Mouse (Mus musculus): ENCODE measurements around the gene Ddx24.

DNA sequence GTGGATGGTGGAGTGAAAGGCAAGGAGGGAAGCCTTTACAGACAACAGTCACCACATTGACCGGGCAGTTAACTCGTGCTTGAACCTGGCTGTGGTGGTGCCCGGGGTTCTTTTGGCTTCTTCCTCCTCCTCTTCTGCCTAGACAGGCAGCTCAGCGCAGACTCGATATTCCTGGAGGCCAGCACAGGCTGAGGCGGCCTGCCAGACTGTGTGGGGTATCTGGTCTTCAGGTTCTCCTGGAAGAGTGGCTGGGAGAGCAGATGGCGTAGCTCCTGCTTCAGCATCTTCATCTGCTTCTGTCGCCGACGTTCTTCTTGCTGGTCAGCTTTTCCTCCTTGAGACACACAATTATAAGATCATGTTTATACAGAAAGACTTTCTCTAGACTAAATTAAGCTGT is 17.5 kb downstream of the Ddx24 start:
- TF ChIP-seq CTCF (IDR thresholded peaks at IDR 0.05; ENCODE audit: low read depth, low read length) (no peak), POLR2A (IDR thresholded peaks at IDR 0.05; ENCODE audit: extremely low read depth, insufficient read depth, low read length) (no peak)
